Mouse (Mus musculus) embryonic facial prominence, embryonic 14.5 days (tissue): ENCODE data around the gene D8Ertd738e. TPM values are rescaled to one million over a fixed set of nuclear protein-coding genes. Genes with fewer than 3 reads are reported as not detected.

Experiments used
- ATAC-seq: fragments of 200-750 bp; cut with Nextera tagmentation; 2 replicates; pipeline ENCODE4 v1.8.0; 2017; ENCODE audit warnings: low read depth, moderate number of reproducible peaks, moderate TSS enrichment
- DNase-seq: peaks from one replicate; pipeline ENCODE4 v3.0.0-alpha.2; 2015; ENCODE audit warnings: low spot score
- H3K27ac ChIP-seq: fragments of 300-500 bp; sonication (generic); replicated peaks from 2 replicates; pipeline ENCODE4 v1.5.1; 2014; ENCODE audit warnings: low read depth, mild to moderate bottlenecking, low read length, moderate library complexity
- H3K27me3 ChIP-seq: fragments of 300-500 bp; sonication (generic); replicated peaks from 2 replicates; pipeline ENCODE4 v1.6.1; 2014; ENCODE audit warnings: low read length; ENCODE audit not compliant: control insufficient read depth, insufficient read depth
- H3K36me3 ChIP-seq: fragments of 300-500 bp; sonication (generic); 2 replicates; pipeline ENCODE4 v1.6.1; 2014; ENCODE audit warnings: low read length, mixed read lengths; ENCODE audit not compliant: control insufficient read depth, insufficient read depth
- H3K4me1 ChIP-seq: fragments of 300-500 bp; sonication (generic); 2 replicates; pipeline ENCODE4 v1.6.1; 2014; ENCODE audit warnings: antibody characterized with exemption, low read length; ENCODE audit not compliant: control insufficient read depth, insufficient read depth
- H3K4me2 ChIP-seq: fragments of 300-500 bp; sonication (generic); 2 replicates; pipeline ENCODE4 v1.6.1; 2014; ENCODE audit warnings: low read depth, mild to moderate bottlenecking, low read length, moderate library complexity, mixed read lengths
- H3K4me3 ChIP-seq: fragments of 300-500 bp; sonication (generic); 2 replicates; pipeline ENCODE4 v1.5.1; 2014; ENCODE audit warnings: low read depth, mild to moderate bottlenecking, low read length
- H3K9ac ChIP-seq: fragments of 300-500 bp; sonication (generic); 2 replicates; pipeline ENCODE4 v1.6.1; 2014; ENCODE audit warnings: low read depth, mild to moderate bottlenecking, low read length, moderate library complexity, mixed read lengths
- H3K9me3 ChIP-seq: fragments of 300-500 bp; sonication (generic); 2 replicates; pipeline ENCODE4 v1.6.1; 2016; ENCODE audit warnings: low read length; ENCODE audit not compliant: control insufficient read depth
- WGBS: fragments of 180-500 bp; shearing (Covaris S2); extraction: QIAGEN DNeasy Blood & Tissue Kit; methylation state at CpG from one replicate; pipeline ENCODE4 v1.1.7; 2014; 5-methylcytosine and 5-hydroxymethylcytosine counted together
- polyA plus RNA-seq: library from polyadenylated mRNA; unstranded; fragments of >200 nt; fragmentation: Nextera tagmentation; extraction: Ambion mirVana; gene quantifications from 2 replicates; pipeline ENCODE4 v1.2.1, GENCODE M21; 2014

Gene D8Ertd738e
- polyA plus RNA-seq, 1 experiment from 2014 or later, result 387 TPM

- Histone ChIP-seq H3K36me3 (peaks cover 25% of the 10 kb centered on the region), H3K27ac (peak overlapping the region; percentile 99), H3K4me1 (peaks cover 54% of the 10 kb centered on the region), H3K4me3 (peak overlapping the region; percentile 76), H3K9ac (peak overlapping the region; percentile 94; the same call in 1 of the 2 replicates), H3K4me2 (peak overlapping the region; percentile 89), H3K27me3 (no peaks in the 10 kb centered on the region), H3K9me3 (no peaks in the 10 kb centered on the region)
- 87% methylated on average over 8 of the region's 9 CpGs for WGBS
- DNase-seq, result no peak
- no peak for ATAC-seq
Observed at GRCm38 (mm10) chr8:84202466-84202865, 47.1 kb downstream of the D8Ertd738e start.

GRCm38 (mm10) chr8:84201545-84202245 is 47.8 kb downstream of the D8Ertd738e start:
- H3K36me3 ChIP-seq, result peaks cover 18% of the 10 kb centered on the region
- no peaks in the 10 kb centered on the region for H3K9me3 ChIP-seq
- peak overlapping the region; percentile 94 for H3K9ac ChIP-seq
- WGBS, result 47% methylated on average over 14 of the region's 15 CpGs
- no peaks in the 10 kb centered on the region for H3K27me3 ChIP-seq
- peak overlapping the region; percentile 99 for H3K27ac ChIP-seq
- ATAC-seq (no peak; the same call in 1 of the 2 replicates), DNase-seq (peak; percentile 78)
- H3K4me1 ChIP-seq, result peaks cover 53% of the 10 kb centered on the region
- H3K4me2 ChIP-seq, result peak overlapping the region; percentile 89
- H3K4me3 ChIP-seq, result peak overlapping the region; percentile 76

- H3K9me3 ChIP-seq, result no peaks in the 10 kb centered on the region
- no peaks in the 10 kb centered on the region for H3K27me3 ChIP-seq
- peaks cover 12% of the 10 kb centered on the region for H3K36me3 ChIP-seq
- WGBS, result 0% methylated on average over 11 of the region's 70 CpGs
- peak overlapping the region; percentile 99 for H3K27ac ChIP-seq
- DNase-seq (peak; percentile 89), ATAC-seq (peak; percentile 42)
- H3K4me2 ChIP-seq, result peak overlapping the region; percentile 89
- peak overlapping the region; percentile 76 for H3K4me3 ChIP-seq
- peaks cover 53% of the 10 kb centered on the region for H3K4me1 ChIP-seq
- peak overlapping the region; percentile 94 for H3K9ac ChIP-seq
Observed at GRCm38 (mm10) chr8:84200652-84201544, 48.6 kb downstream of the D8Ertd738e start.

GRCm38 (mm10) chr8:84200126-84200555 is 49.4 kb downstream of the D8Ertd738e start:
- 8% methylated on average over 7 of the region's 8 CpGs for WGBS
- DNase-seq, result no peak
- Histone ChIP-seq H3K4me1 (peaks cover 53% of the 10 kb centered on the region), H3K9me3 (no peaks in the 10 kb centered on the region), H3K9ac (peak overlapping the region; percentile 94), H3K4me3 (peak overlapping the region; percentile 76), H3K36me3 (0 out of 2 replicates have a peak, but pooled peaks cover 5% of the 10 kb centered on the region), H3K27ac (peak overlapping the region; percentile 99), H3K27me3 (no peaks in the 10 kb centered on the region), H3K4me2 (peak overlapping the region; percentile 89)
- ATAC-seq, result no peak

GRCm38 (mm10) chr8:84199348-84200125 is 50.0 kb downstream of the D8Ertd738e start:
- H3K4me1 ChIP-seq, result peaks cover 53% of the 10 kb centered on the region
- ATAC-seq, result no peak
- H3K27me3 ChIP-seq, result no peaks in the 10 kb centered on the region
- WGBS, result 48% methylated on average over 11 of the region's 11 CpGs
- peak overlapping the region; percentile 89 for H3K4me2 ChIP-seq
- peak overlapping the region; percentile 99 for H3K27ac ChIP-seq
- H3K4me3 ChIP-seq, result no peak overlapping the region
- peak overlapping the region; percentile 94; the same call in 1 of the 2 replicates for H3K9ac ChIP-seq
- no peak for DNase-seq
- H3K9me3 ChIP-seq, result no peaks in the 10 kb centered on the region
- no peaks in the 10 kb centered on the region for H3K36me3 ChIP-seq

GRCm38 (mm10) chr8:84198871-84199270 is 50.6 kb downstream of the D8Ertd738e start:
- Histone ChIP-seq H3K27ac (peak overlapping the region; percentile 99), H3K4me3 (peak overlapping the region; percentile 59; the same call in 1 of the 2 replicates), H3K27me3 (no peaks in the 10 kb centered on the region), H3K4me1 (peaks cover 50% of the 10 kb centered on the region), H3K9ac (peak overlapping the region; percentile 79), H3K9me3 (no peaks in the 10 kb centered on the region), H3K36me3 (no peaks in the 10 kb centered on the region), H3K4me2 (peak overlapping the region; percentile 70)
- ATAC-seq (no peak), DNase-seq (no peak)
- WGBS, result 24% methylated on average over 4 of the region's 4 CpGs

- Histone ChIP-seq H3K9me3 (no peaks in the 10 kb centered on the region), H3K27ac (peak overlapping the region; percentile 99), H3K27me3 (no peaks in the 10 kb centered on the region), H3K36me3 (no peaks in the 10 kb centered on the region), H3K4me1 (peaks cover 49% of the 10 kb centered on the region), H3K4me3 (peak overlapping the region; percentile 59), H3K4me2 (peak overlapping the region; percentile 70), H3K9ac (peak overlapping the region; percentile 79)
- ATAC-seq (peak; percentile 79), DNase-seq (peak; percentile 96)
- WGBS, result 2% methylated on average over 11 of the region's 30 CpGs
Observed at GRCm38 (mm10) chr8:84197922-84198774, 51.4 kb downstream of the D8Ertd738e start.
